Mouse (Mus musculus) left cerebral cortex, postnatal 4 days (tissue): ENCODE results near the gene Ptges3l. TPM values are rescaled to one million over a fixed set of nuclear protein-coding genes. Genes with fewer than 3 reads are reported as not detected.
A peak's percentile ranks its signal among the peaks of the same experiment; 100 is the strongest.
"Not testable (repeated sequence)": the region's sequence is repeated elsewhere in the genome, so short reads cannot be mapped to it uniquely, and the experiment has no call there.

ENCODE experiments used
- DNase-seq: peaks from one replicate; pipeline ENCODE4 v3.0.0-alpha.2; 2022
- intact Hi-C: fragments of 180-260 bp; cut with DNase I; formaldehyde crosslinking; loops from one replicate; pipeline ENCODE4 v1.15.1; 2025
- total RNA-seq, 2 experiments: library from RNA; stranded (reverse); gene quantifications; 2 replicates each; pipeline ENCODE4 v1.2.3; 2021

Ptges3l gene
- total RNA-seq, 2 experiments from 2014 or later, result 1.2 to 2.4 TPM

DNA sequence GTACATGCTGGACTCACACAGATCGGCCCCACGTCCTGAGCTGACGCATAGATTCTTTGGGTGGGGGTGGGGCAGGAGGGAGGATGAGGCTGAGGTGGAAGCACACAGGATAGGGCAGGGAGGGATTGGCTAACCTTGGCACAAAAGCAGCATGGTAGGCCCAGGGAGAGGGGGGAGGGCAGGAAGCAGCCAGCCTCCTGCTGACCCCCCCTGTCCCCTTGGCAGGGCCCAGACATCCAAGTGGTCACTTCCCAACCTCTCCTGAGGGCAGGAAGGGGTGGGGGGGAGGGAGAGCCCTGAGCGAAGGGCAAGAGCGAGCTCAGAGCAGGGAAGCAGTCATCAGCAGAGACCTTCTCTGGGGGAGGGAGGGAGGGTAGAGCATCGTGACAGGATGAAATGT lies 34.6 kb upstream of the Ptges3l start:
- no peak for DNase-seq
- intact Hi-C loops, result no loop called here

DNA sequence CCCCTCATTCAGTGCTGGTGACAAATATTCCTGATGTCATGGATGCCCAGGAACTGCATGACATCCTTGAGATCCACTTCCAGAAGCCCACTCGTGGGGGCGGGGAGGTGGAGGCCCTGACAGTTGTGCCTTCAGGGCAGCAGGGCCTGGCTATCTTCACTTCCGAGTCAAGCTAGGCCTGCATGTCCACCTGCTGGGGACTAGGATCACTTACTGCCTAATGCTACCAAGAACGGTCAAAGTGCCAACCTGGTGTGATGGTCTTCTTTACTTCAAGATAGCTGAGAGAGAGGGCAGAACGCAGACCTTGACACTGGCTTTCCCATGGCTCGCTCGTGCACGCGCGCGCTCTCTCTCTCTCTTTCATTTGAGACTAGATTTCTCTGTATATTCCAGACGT lies 33.1 kb upstream of the Ptges3l start:
- no peak for DNase-seq
- intact Hi-C loops, result no loop called here

- intact Hi-C loops, result no loop called here
- no peak for DNase-seq
Observed at GRCm38 (mm10) chr11:101457631-101458030, 32.5 kb upstream of the Ptges3l start.

DNA sequence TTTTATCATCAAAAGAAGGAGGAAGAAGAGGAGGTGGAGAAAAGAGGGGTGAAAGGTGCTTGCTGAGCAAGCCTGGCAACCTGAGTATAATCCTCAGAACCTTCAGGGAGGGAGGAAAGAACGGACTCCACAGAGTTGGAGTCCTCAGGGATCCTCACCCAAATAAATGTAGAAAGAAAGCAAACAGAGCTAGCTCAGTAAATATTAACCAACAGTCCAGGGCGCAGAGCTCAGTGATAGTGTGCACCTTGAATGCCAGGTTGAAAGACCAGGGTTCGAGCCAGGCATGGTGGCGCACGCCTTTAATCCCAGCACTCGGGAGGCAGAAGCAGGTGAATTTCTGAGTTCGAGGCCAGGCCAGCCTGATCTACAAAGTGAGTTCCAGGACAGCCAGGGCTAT lies 30.5 kb upstream of the Ptges3l start:
- intact Hi-C loops, result no loop called here

GRCm38 (mm10) chr11:101454702-101455101 lies 29.6 kb upstream of the Ptges3l start:
- intact Hi-C loops, result no loop called here
- no peak for DNase-seq

More for the DNA sequence above, 30.5 kb upstream of the Ptges3l start:
- no peak for DNase-seq

DNA sequence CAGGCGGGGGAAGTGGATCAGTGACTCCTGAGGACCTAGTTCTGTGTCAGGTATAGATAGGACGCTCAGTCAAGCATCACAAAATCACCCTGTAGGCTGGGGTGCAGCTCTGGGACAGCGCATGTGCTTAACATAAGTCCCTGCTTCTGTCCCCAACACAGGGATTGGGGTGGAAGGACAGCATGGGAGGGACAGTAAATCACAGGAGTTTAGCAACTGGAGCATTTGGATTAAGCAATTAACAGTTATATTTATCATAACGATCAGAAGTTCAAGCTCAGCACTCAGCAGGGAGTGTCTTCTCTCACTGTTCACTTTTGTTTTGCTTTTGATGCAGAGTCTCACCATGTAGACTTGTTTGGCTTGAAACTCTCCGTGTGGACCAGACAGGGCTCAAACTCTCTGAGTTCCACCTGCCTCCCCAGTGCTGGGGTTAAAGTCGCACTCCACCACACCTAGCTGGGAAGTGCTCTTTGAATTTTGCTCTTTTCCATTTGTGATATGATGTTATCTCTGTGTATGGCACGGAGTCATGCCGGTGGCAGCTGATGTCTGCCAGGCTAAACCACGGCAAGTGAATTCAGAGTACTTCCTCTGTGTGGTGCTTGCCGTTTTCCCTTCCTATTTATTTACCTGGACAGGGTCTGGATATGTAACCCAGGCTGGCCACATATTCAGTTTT lies 27.1 kb upstream of the Ptges3l start:
- intact Hi-C loops, result no loop called here
- DNase-seq, result no peak

GRCm38 (mm10) chr11:101451536-101451935 lies 26.4 kb upstream of the Ptges3l start:
- intact Hi-C loops, result no loop called here

DNA sequence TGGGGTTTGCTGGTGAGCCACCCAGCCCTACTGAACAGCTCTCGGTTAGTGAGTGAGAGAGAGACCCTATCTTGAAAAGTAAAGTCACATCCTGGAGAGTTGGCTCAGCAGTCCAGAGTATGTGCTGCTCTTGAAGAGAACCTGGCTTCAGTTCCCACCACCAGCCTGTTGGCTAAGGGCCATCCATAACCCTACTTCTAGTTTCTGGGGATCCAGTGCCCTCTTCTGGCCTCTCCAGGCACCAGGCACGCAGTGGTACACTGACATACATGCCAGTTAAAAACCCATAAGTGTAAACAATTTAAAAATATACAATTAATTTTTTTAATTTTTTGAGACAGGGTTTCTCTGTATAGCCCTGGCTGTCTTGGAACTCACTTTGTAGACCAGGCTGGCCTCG lies 25.3 kb upstream of the Ptges3l start:
- intact Hi-C loops, result no loop called here
- DNase-seq, result no peak

More at GRCm38 (mm10) chr11:101451536-101451935, 26.4 kb upstream of the Ptges3l start:
- no peak for DNase-seq

- DNase-seq, intact Hi-C loops: not testable (repeated sequence)
Observed at GRCm38 (mm10) chr11:101449596-101449995, 24.5 kb upstream of the Ptges3l start.

DNA sequence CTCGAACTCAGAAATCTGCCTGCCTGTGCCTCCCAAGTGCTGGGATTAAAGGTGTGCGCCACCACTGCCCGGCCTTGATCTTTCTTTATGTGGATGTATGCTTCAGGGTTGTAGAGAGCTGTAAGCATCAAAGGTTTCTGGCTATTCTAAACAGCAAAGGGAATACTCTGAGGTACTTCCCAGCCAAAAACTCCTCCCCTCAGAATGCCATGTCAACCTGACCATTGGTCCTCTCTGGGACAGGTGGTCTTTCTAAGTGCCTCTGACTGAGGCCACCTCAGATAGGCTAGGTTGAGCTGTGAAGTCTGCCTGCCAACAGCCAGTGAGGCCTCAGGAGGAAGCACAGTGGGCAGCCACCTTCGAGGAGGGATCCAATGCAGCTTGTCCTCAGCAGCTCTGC lies 23.8 kb upstream of the Ptges3l start:
- intact Hi-C loops, result no loop called here
- no peak for DNase-seq

DNA sequence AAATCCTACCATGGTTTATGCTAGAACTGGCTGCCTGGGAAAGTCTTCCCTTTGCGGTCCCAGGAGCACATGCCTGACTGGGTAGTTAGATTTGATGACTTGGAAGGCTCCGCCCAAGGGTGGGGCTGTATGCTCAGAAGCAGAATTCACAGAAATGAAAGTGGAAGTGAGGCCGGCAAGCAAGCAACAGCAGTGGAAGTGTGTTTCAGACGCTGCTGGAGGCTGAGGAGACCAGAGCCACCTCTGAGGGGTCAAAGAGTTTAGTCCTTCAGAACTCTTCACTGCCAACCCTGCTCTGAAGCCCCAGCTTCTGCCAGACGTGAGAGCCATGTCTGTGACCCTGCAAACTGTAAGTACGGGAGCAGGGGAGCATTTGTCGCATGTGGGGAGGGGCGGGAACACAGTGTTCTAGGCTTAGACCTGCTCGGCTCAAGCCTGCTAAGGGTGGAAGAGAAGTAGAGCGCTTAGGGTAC lies 23.2 kb upstream of the Ptges3l start, which contains the start of gene Ifi35:
Ifi35 (plus strand) TSS at position 134 of the 473 bp plus-strand sequence.
- DNase-seq, result no peak
- intact Hi-C loops, result no loop called here

DNA sequence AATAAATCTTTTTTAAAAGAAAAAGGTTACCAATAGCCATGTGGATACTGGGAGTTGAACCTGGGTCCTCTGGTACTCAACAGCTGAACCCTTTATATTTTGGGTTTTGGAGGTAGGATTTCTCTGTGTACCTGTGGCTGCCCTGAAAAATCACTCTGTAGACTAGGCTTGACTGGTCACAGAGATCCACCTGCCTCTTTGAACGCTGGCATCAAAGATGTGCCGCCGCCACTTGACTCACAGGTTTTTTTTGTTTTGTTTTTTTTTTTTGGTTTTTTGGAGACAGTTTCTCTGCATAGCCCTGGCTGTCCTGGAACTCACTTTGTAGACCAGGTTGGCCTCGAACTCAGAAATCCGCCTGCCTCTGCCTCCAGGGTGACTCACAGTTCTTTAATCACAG lies 22.7 kb upstream of the Ptges3l start:
- no peak for DNase-seq
- intact Hi-C loops, result no loop called here

DNA sequence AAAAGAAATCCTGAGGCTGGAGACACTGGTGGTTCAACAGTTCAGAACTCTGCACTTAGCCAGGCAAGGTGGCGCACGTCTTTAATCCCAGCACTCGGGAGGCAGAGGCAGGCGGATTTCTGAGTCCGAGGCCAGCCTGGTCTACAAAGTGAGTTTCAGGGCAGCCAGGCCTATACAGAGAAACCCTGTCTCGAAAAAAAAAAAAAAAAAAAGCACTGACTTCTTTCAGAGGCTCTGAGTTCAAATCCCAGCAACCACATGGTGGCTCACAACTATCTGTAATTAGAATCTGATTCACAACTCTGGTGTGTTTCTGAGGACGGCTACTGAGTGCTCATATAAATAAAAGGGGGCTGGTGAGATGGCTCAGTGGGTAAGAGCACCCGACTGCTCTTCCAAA lies 21.7 kb upstream of the Ptges3l start:
- intact Hi-C loops, DNase-seq: not testable (repeated sequence)

- intact Hi-C loops, result no loop called here
- no peak for DNase-seq
Observed at GRCm38 (mm10) chr11:101446319-101446718, 21.2 kb upstream of the Ptges3l start.

GRCm38 (mm10) chr11:101442760-101443159 lies 17.6 kb upstream of the Ptges3l start:
- DNase-seq, result no peak
- intact Hi-C loops, result no loop called here

DNA sequence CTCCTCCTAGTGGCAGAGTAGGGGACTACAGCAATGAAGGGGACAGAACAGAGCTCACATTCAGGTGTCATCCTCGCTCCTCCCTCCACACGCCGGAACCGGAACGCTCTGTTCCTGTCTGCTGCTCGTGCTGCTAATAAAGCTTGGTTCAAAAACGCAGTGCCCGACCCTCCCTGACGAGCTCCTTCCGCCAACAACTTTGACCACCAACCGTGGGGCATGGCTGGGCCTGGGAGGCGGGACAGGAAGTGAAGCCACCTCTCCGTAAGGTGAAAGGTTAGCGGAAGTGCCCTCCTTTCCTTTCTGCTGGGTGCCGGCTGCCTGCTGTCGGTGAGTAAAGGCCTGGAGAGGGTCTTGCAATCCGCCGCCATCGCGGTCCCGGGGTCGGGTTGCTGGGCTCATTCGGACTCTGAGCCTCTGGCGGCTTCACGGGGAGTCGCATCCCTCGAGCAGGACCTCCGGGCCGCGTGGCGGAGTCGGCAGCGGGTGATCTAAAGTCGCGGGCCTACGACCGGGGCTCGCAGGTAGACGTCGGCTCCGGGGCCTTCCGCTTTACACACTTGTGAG lies 17.1 kb upstream of the Ptges3l start, which contains the start of gene Rpl27:
Rpl27 (plus strand) TSS at position 172 of the 567 bp plus-strand sequence.
- intact Hi-C loops, result no loop called here
- DNase-seq, result peak; percentile 99

DNA sequence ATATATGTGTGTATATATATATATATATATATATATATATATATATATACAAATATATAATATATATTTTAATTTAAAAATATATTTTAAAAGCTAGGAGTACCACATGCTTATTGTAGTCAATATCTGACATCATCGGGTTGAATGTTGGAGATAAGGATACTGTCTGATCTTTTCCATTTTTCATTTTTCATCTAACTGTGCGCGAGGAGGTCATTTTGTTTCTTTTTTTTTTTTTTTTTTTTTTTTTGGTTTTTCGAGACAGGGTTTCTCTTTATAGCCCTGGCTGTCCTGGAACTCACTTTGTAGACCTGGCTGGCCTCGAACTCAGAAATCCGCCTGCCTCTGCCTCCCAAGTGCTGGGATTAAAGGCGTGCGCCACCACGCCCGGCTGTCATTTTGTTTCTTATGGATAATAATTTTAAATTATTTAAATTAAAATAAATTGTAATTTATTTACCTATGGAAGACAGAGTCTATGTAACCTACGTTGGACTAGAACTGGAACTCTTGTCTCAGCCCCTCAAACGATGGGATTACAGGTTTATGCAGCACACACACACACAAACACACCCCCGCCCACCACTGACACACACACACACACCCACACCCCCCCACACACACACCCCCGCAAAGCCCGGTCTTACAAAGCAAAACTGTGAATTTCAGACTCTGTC lies 16.5 kb upstream of the Ptges3l start:
- intact Hi-C loops, DNase-seq: not testable (repeated sequence)

GRCm38 (mm10) chr11:101438006-101438405 lies 12.9 kb upstream of the Ptges3l start:
- intact Hi-C loops, result not testable (repeated sequence)

DNA sequence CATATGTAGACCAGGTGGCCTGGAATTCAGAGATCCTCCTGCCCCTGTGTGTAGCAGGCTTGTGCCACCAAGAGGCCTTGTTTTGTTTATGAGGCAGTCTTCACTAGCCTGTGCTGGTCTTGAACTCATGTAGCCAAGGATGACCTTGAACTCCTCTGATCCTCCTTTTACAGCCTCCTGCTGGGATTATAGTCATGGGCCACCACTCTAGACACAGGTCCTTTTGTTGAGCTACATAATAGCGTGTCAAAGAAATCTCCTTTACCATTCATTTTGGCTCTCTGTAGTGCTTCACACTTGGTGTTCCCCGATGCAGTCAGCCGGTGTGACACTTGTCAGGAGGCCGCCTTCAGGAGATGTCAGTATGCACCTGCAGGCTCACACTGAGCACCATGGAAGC lies 11.8 kb upstream of the Ptges3l start:
- intact Hi-C loops, result no loop called here
- no peak for DNase-seq

More at GRCm38 (mm10) chr11:101438006-101438405, 12.9 kb upstream of the Ptges3l start:
- not testable (repeated sequence) for DNase-seq

- no peak for DNase-seq
- intact Hi-C loops, result no loop called here
Observed at GRCm38 (mm10) chr11:101435831-101436230, 10.7 kb upstream of the Ptges3l start.

- intact Hi-C loops, result no loop called here
- DNase-seq, result peak; percentile 72
Observed at GRCm38 (mm10) chr11:101433396-101433795, 8.3 kb upstream of the Ptges3l start.

GRCm38 (mm10) chr11:101431327-101431726 lies 6.2 kb upstream of the Ptges3l start:
- intact Hi-C loops, result no loop called here

More at GRCm38 (mm10) chr11:101431327-101431726, 6.2 kb upstream of the Ptges3l start:
- no peak for DNase-seq
